Mouse (Mus musculus): ENCODE data around the gene Cmtm6. TPM values are rescaled to one million over a fixed set of nuclear protein-coding genes. Genes with fewer than 3 reads are reported as not detected.
"Not testable (repeated sequence)": the region's sequence is repeated elsewhere in the genome, so short reads cannot be mapped to it uniquely, and the experiment has no call there.

Cmtm6 gene
- polyA plus RNA-seq, 1 experiment from 2014 or later: 51.6 TPM

- not testable (repeated sequence) for ATAC-seq (replicated peaks; ENCODE audit: extremely low read depth, insufficient read depth, low FRiP score); H3K27me3 ChIP-seq (ENCODE audit: control insufficient read depth, insufficient read depth, low read length); H3K9me3 ChIP-seq (replicated peaks; ENCODE audit: control insufficient read depth, low read length); H3K27ac ChIP-seq (ENCODE audit: low read length); H3K4me3 ChIP-seq (ENCODE audit: low read length); H3K9ac ChIP-seq (ENCODE audit: low read length); H3K4me2 ChIP-seq (ENCODE audit: low read depth, low read length); H3K4me1 ChIP-seq (ENCODE audit: control insufficient read depth, insufficient read depth, low read length)
- WGBS: 95% methylated on average over 8 of the region's 8 CpGs
- peaks cover 32% of the 10 kb centered on the region for H3K36me3 ChIP-seq (ENCODE audit: control insufficient read depth, insufficient read depth)
These were observed 35.3 kb upstream of the Cmtm6 start for GRCm38 (mm10) chr9:114695662-114696061.

DNA sequence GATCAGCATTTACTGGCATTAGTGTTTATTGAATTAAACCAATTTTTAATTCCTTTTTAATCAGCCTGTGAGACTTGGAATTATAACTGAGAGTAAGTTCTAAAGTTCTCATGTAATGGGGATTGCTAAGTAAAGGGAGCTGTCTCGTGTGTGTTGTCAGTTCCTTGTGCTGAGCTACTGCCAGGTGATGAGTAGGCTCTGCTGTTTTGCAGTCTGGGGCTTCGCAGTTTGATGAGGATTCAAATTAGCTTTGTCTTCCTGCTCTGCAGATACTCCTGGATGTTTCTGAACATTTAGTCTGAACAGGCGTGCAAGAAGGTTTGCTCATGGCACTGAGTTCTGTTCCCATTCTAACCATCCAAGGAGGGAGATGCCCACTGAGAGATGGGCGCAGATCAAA is 33.8 kb upstream of the Cmtm6 start:
- WGBS: 86% methylated on average over 4 of the region's 4 CpGs
- Histone ChIP-seq H3K4me2 (ENCODE audit: low read depth, low read length) (no peak overlapping the region), H3K9me3 (replicated peaks; ENCODE audit: control insufficient read depth, low read length) (no peaks in the 10 kb centered on the region), H3K9ac (ENCODE audit: low read length) (no peak overlapping the region), H3K36me3 (ENCODE audit: control insufficient read depth, insufficient read depth) (peaks cover 25% of the 10 kb centered on the region; the same call in 1 of the 2 replicates), H3K27ac (ENCODE audit: low read length) (no peak overlapping the region), H3K27me3 (ENCODE audit: control insufficient read depth, insufficient read depth, low read length) (no peaks in the 10 kb centered on the region), H3K4me1 (ENCODE audit: control insufficient read depth, insufficient read depth, low read length) (0 out of 2 replicates have a peak, but pooled peaks cover 3% of the 10 kb centered on the region), H3K4me3 (ENCODE audit: low read length) (no peak overlapping the region)
- ATAC-seq (replicated peaks; ENCODE audit: extremely low read depth, insufficient read depth, low FRiP score): no peak

DNA sequence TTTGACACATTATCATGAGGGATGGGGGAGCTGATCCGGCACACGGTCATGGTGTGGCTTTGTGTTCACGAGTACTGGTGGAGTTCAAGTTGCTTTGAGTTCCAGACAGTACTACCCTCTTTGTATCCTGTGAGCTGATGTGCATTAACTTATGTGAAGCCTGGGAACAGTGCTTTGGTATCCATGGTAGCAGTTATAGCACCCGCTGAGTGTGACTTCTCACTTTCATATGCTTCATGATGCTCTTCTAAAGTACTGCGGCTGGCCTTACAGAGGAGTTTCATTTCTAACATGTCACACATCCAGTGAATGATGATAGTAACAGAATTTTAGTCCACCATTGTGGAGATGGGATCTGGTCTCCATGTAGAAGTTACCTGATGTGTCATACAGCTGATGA is 33.0 kb upstream of the Cmtm6 start:
- H3K27ac ChIP-seq (ENCODE audit: low read length): no peak overlapping the region
- no peak overlapping the region for H3K9ac ChIP-seq (ENCODE audit: low read length)
- no peak overlapping the region for H3K4me3 ChIP-seq (ENCODE audit: low read length)
- no peak for ATAC-seq (replicated peaks; ENCODE audit: extremely low read depth, insufficient read depth, low FRiP score)
- H3K27me3 ChIP-seq (ENCODE audit: control insufficient read depth, insufficient read depth, low read length): no peaks in the 10 kb centered on the region
- no peak overlapping the region for H3K4me2 ChIP-seq (ENCODE audit: low read depth, low read length)
- 0 out of 2 replicates have a peak, but pooled peaks cover 3% of the 10 kb centered on the region for H3K4me1 ChIP-seq (ENCODE audit: control insufficient read depth, insufficient read depth, low read length)
- WGBS: 88% methylated on average over 5 of the region's 5 CpGs
- no peaks in the 10 kb centered on the region for H3K9me3 ChIP-seq (replicated peaks; ENCODE audit: control insufficient read depth, low read length)
- peaks cover 18% of the 10 kb centered on the region; the same call in 1 of the 2 replicates for H3K36me3 ChIP-seq (ENCODE audit: control insufficient read depth, insufficient read depth)

- Histone ChIP-seq H3K4me1 (ENCODE audit: control insufficient read depth, insufficient read depth, low read length) (0 out of 2 replicates have a peak, but pooled peaks cover 3% of the 10 kb centered on the region), H3K36me3 (ENCODE audit: control insufficient read depth, insufficient read depth) (peaks cover 16% of the 10 kb centered on the region), H3K9ac (ENCODE audit: low read length) (no peak overlapping the region), H3K9me3 (replicated peaks; ENCODE audit: control insufficient read depth, low read length) (no peaks in the 10 kb centered on the region), H3K4me2 (ENCODE audit: low read depth, low read length) (no peak overlapping the region), H3K4me3 (ENCODE audit: low read length) (no peak overlapping the region), H3K27ac (ENCODE audit: low read length) (no peak overlapping the region), H3K27me3 (ENCODE audit: control insufficient read depth, insufficient read depth, low read length) (no peaks in the 10 kb centered on the region)
- WGBS: 70% methylated on average over 6 of the region's 6 CpGs
- no peak for ATAC-seq (replicated peaks; ENCODE audit: extremely low read depth, insufficient read depth, low FRiP score)
These were observed 31.7 kb upstream of the Cmtm6 start for GRCm38 (mm10) chr9:114699262-114699661.

DNA sequence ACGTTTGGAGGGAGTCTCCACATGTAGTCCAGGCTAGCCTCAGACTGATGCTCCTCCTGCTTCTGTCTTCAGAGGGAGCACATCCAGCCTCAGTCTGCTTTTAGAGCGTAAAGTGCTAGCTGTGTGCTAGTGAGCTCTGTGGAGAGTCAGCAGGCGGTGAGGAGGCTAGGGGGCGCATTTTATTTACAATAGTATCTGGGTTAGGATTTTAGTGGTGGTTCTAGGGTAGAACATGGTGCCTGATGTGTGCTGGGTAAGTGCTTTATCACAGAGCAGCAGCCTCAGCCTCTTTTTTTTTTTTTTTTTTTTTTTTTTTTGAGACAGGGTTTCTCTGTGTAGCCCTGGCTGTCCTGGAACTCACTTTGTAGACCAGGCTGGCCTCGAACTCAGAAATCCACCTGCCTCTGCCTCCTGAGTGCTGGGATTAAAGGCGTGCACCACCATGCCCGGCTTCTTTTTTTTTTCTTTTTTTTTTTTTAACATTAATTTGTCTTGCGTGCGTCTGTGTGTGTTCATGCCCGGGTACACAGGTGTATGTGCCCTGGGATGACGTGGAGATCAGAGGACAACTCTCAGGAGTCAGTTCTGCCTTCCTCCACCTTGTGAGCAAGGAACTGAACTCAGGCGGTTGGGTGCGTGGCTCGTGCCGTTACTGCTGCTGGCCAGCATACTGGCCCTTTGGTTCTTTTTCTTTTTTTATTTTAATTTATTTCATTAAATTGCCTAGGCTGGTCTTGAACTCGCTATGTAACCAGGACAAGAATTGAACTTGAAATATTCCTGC is 30.8 kb upstream of the Cmtm6 start:
- Histone ChIP-seq H3K4me3 (ENCODE audit: low read length) (no peak overlapping the region), H3K9ac (ENCODE audit: low read length) (no peak overlapping the region), H3K27me3 (ENCODE audit: control insufficient read depth, insufficient read depth, low read length) (no peaks in the 10 kb centered on the region), H3K9me3 (replicated peaks; ENCODE audit: control insufficient read depth, low read length) (no peaks in the 10 kb centered on the region), H3K4me1 (ENCODE audit: control insufficient read depth, insufficient read depth, low read length) (peaks cover 6% of the 10 kb centered on the region; the same call in 1 of the 2 replicates), H3K4me2 (ENCODE audit: low read depth, low read length) (no peak overlapping the region), H3K27ac (ENCODE audit: low read length) (no peak overlapping the region), H3K36me3 (ENCODE audit: control insufficient read depth, insufficient read depth) (peaks cover 12% of the 10 kb centered on the region)
- WGBS: 87% methylated on average over 15 of the region's 16 CpGs
- no peak for ATAC-seq (replicated peaks; ENCODE audit: extremely low read depth, insufficient read depth, low FRiP score)

GRCm38 (mm10) chr9:114701031-114701430 is 29.9 kb upstream of the Cmtm6 start:
- no peak for ATAC-seq (replicated peaks; ENCODE audit: extremely low read depth, insufficient read depth, low FRiP score)
- 58% methylated on average over 2 of the region's 2 CpGs for WGBS
- no peak overlapping the region for H3K27ac ChIP-seq (ENCODE audit: low read length)
- no peak overlapping the region for H3K4me3 ChIP-seq (ENCODE audit: low read length)
- H3K27me3 ChIP-seq (ENCODE audit: control insufficient read depth, insufficient read depth, low read length): no peaks in the 10 kb centered on the region
- H3K4me1 ChIP-seq (ENCODE audit: control insufficient read depth, insufficient read depth, low read length): peaks cover 6% of the 10 kb centered on the region; the same call in 1 of the 2 replicates
- H3K9ac ChIP-seq (ENCODE audit: low read length): no peak overlapping the region
- peaks cover 18% of the 10 kb centered on the region for H3K36me3 ChIP-seq (ENCODE audit: control insufficient read depth, insufficient read depth)
- H3K9me3 ChIP-seq (replicated peaks; ENCODE audit: control insufficient read depth, low read length): no peaks in the 10 kb centered on the region; the same call in 1 of the 2 replicates
- no peak overlapping the region for H3K4me2 ChIP-seq (ENCODE audit: low read depth, low read length)

DNA sequence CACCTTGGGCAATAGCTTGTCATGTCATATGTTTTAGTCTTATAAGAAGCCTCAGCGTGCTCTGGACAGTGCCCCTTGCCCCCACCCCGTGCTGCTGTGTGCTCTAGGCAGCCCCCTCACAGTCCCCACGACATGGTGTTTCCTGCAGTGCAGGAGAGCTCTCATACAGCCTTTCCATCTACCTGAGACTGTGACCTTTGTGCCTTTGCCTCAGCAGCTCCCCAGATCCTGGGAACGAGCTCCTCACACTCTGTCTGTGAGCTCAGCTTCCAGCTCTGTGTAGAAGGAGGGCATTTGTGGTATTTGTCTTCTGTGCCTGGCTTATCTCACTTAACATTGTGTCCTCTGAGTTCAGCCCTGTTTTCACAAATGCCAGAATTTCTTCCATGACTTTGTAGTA is 29.0 kb upstream of the Cmtm6 start:
- no peak for ATAC-seq (replicated peaks; ENCODE audit: extremely low read depth, insufficient read depth, low FRiP score)
- WGBS: 80% methylated on average over 4 of the region's 4 CpGs
- Histone ChIP-seq H3K36me3 (ENCODE audit: control insufficient read depth, insufficient read depth) (peaks cover 20% of the 10 kb centered on the region), H3K27me3 (ENCODE audit: control insufficient read depth, insufficient read depth, low read length) (no peaks in the 10 kb centered on the region), H3K27ac (ENCODE audit: low read length) (no peak overlapping the region), H3K4me1 (ENCODE audit: control insufficient read depth, insufficient read depth, low read length) (peaks cover 6% of the 10 kb centered on the region; the same call in 1 of the 2 replicates), H3K4me2 (ENCODE audit: low read depth, low read length) (no peak overlapping the region), H3K9me3 (replicated peaks; ENCODE audit: control insufficient read depth, low read length) (no peaks in the 10 kb centered on the region; the same call in 1 of the 2 replicates), H3K9ac (ENCODE audit: low read length) (no peak overlapping the region), H3K4me3 (ENCODE audit: low read length) (no peak overlapping the region)

DNA sequence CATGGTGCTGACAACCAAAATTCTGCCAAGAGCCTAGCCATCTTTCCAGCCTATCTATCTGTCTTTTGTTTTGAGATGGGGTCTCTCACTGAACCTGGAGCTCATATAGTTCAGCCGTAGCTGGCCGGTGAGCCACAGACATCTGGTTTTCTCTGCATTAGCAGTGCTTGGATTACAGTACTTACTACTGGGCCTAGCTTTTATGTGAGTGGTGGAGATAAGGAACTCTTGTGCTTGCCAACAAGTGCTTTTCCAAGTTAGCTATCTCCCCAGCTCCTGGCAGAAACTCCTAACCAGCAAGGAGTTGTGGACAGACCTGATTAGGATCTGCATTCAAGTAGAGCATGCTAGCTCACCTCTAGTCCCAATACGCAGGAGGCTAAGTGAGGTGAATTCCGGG is 23.1 kb upstream of the Cmtm6 start:
- WGBS: 56% methylated on average over 4 of the region's 4 CpGs
- Histone ChIP-seq H3K27ac (ENCODE audit: low read length) (no peak overlapping the region), H3K36me3 (ENCODE audit: control insufficient read depth, insufficient read depth) (peaks cover 44% of the 10 kb centered on the region)

GRCm38 (mm10) chr9:114710345-114710744 is 20.6 kb upstream of the Cmtm6 start:
- Histone ChIP-seq H3K27ac (ENCODE audit: low read length) (no peak overlapping the region), H3K4me2 (ENCODE audit: low read depth, low read length) (no peak overlapping the region), H3K4me1 (ENCODE audit: control insufficient read depth, insufficient read depth, low read length) (peaks cover 5% of the 10 kb centered on the region), H3K4me3 (ENCODE audit: low read length) (no peak overlapping the region), H3K9ac (ENCODE audit: low read length) (no peak overlapping the region), H3K9me3 (replicated peaks; ENCODE audit: control insufficient read depth, low read length) (no peaks in the 10 kb centered on the region; the same call in 1 of the 2 replicates), H3K36me3 (ENCODE audit: control insufficient read depth, insufficient read depth) (peaks cover 57% of the 10 kb centered on the region), H3K27me3 (ENCODE audit: control insufficient read depth, insufficient read depth, low read length) (no peaks in the 10 kb centered on the region)
- no peak for ATAC-seq (replicated peaks; ENCODE audit: extremely low read depth, insufficient read depth, low FRiP score)
- 70% methylated on average over 7 of the region's 7 CpGs for WGBS

More for the DNA sequence above, 23.1 kb upstream of the Cmtm6 start:
- no peak overlapping the region for H3K9ac ChIP-seq (ENCODE audit: low read length)
- no peak overlapping the region for H3K4me2 ChIP-seq (ENCODE audit: low read depth, low read length)
- H3K9me3 ChIP-seq (replicated peaks; ENCODE audit: control insufficient read depth, low read length): no peaks in the 10 kb centered on the region; the same call in 1 of the 2 replicates
- no peak overlapping the region for H3K4me3 ChIP-seq (ENCODE audit: low read length)
- no peak for ATAC-seq (replicated peaks; ENCODE audit: extremely low read depth, insufficient read depth, low FRiP score)
- no peaks in the 10 kb centered on the region for H3K27me3 ChIP-seq (ENCODE audit: control insufficient read depth, insufficient read depth, low read length)
- H3K4me1 ChIP-seq (ENCODE audit: control insufficient read depth, insufficient read depth, low read length): peaks cover 8% of the 10 kb centered on the region
